Comparison of ENCODE assay signal across 21 mouse cellular contexts in genomic region chr4:38498271-38498670, GRCm38 (mm10).
DNase-seq lines count a peak whose midpoint lies in the region; ATAC-seq lines count a peak whose summit lies in the region.
"Had no signal": no experiment of that assay in that cellular context is flagged by ENCODE, and none has a peak within 500 bp of the region (broad histone marks: within the 10 kb centered on the region; RNA-seq: fewer than 3 reads in every experiment).

No protein-coding gene starts in this region.

- no peak overlapping the region for H3K4me3 ChIP-seq in embryonic facial prominence, embryonic 14.5 days (ENCODE audit: low read depth, low read length)
- H3K4me3 ChIP-seq in embryonic facial prominence, embryonic 10.5 days = no peak overlapping the region

- H3K9me3 ChIP-seq in embryonic facial prominence, embryonic 14.5 days (ENCODE audit: control insufficient read depth, low read length) = no peaks in the 10 kb centered on the region
- H3K9me3 ChIP-seq in embryonic facial prominence, embryonic 10.5 days = no peaks in the 10 kb centered on the region
- H3K9me3 ChIP-seq: G1E had no signal

- no peak for ATAC-seq in embryonic facial prominence, embryonic 14.5 days (ENCODE audit: low read depth)
- ATAC-seq: activated CD4-positive, CD25-positive, alpha-beta regulatory T cell, adult 4 months; CD4-positive, CD25-positive, alpha-beta regulatory T cell, adult 4 months; Patski had no signal

- H3K9ac ChIP-seq in embryonic facial prominence, embryonic 14.5 days (ENCODE audit: low read depth, low read length) = no peak overlapping the region

- no peaks in the 10 kb centered on the region for H3K27me3 ChIP-seq in embryonic facial prominence, embryonic 14.5 days (replicated peaks; ENCODE audit: control insufficient read depth, insufficient read depth, low read length)
- no peaks in the 10 kb centered on the region for H3K27me3 ChIP-seq in embryonic facial prominence, embryonic 10.5 days (replicated peaks; ENCODE audit: low read depth, poor library complexity, severe bottlenecking)
- H3K27me3 ChIP-seq: CH12.LX, Patski had no signal

- WGBS in embryonic facial prominence, embryonic 14.5 days = 59% methylated on average over 2 of the region's 2 CpGs
- 78% methylated on average over 2 of the region's 2 CpGs for WGBS in embryonic facial prominence, embryonic 10.5 days

- H3K4me2 ChIP-seq in embryonic facial prominence, embryonic 14.5 days (ENCODE audit: low read depth, low read length) = no peak overlapping the region

- no peak overlapping the region for H3K27ac ChIP-seq in embryonic facial prominence, embryonic 14.5 days (replicated peaks; ENCODE audit: low read depth, low read length)
- no peak overlapping the region for H3K27ac ChIP-seq in embryonic facial prominence, embryonic 10.5 days (replicated peaks)

- no peaks in the 10 kb centered on the region for H3K4me1 ChIP-seq in embryonic facial prominence, embryonic 14.5 days (ENCODE audit: control insufficient read depth, insufficient read depth, low read length)
- H3K4me1 ChIP-seq in embryonic facial prominence, embryonic 10.5 days = no peaks in the 10 kb centered on the region

- DNase-seq in embryonic facial prominence, embryonic 14.5 days (ENCODE audit: low spot score) = peak; percentile 6
- DNase-seq in embryonic facial prominence, embryonic 10.5 days (ENCODE audit: low spot score) = no peak
- DNase-seq in fat pad, adult 2 months (ENCODE audit: extremely low read depth, low read depth, low spot score) = peak; percentile 83
- DNase-seq in gonadal fat pad, adult 2 months (ENCODE audit: low read depth) = peak; percentile 62
- no peak for DNase-seq in heart, adult 8-10 months (ENCODE audit: low spot score)
- DNase-seq in kidney, postnatal 36 days = no peak
- DNase-seq: adrenal gland, adult 2 months; adrenal gland, adult 8-10 months; adrenal gland, postnatal 10 days; adrenal gland, postnatal 14 days; adrenal gland, postnatal 25 days; adrenal gland, postnatal 36 days; B cell, adult 2 months; cerebellum, adult 11 months; cerebellum, adult 11-12 months; cerebellum, adult 18-20 months had no signal

- H3K36me3 ChIP-seq in embryonic facial prominence, embryonic 14.5 days (ENCODE audit: control insufficient read depth, insufficient read depth, low read length) = no peaks in the 10 kb centered on the region
- no peaks in the 10 kb centered on the region for H3K36me3 ChIP-seq in embryonic facial prominence, embryonic 10.5 days (replicated peaks)
- H3K36me3 ChIP-seq: G1E had no signal

Comparison
In these comparisons a context has a peak if more than half of its experiments do, and no peak if none do; other contexts are left out.
1. DNase-seq: peak in embryonic facial prominence, embryonic 14.5 days (single experiment), fat pad, adult 2 months (single experiment) and gonadal fat pad, adult 2 months (single experiment); none in embryonic facial prominence, embryonic 10.5 days (single experiment), heart, adult 8-10 months (single experiment) and kidney, postnatal 36 days (0 of 2).